Mouse (Mus musculus) heart, postnatal 0 days (tissue): ENCODE results near the gene Sufu. TPM values are rescaled to one million over a fixed set of nuclear protein-coding genes. Genes with fewer than 3 reads are reported as not detected.

Experiments
- ATAC-seq: fragments of 200-750 bp; cut with Nextera tagmentation; 2 replicates; pipeline ENCODE4 v1.8.0; 2017; ENCODE audit warnings: low read depth, moderate number of reproducible peaks, moderate library complexity; ENCODE audit not compliant: insufficient read depth
- DNase-seq: peaks from one replicate; pipeline ENCODE4 v3.0.0-alpha.2; 2016; ENCODE audit warnings: low spot score
- H3K27ac ChIP-seq: fragments of 300-500 bp; sonication (generic); 2 replicates; pipeline ENCODE4 v1.5.1; 2014; ENCODE audit warnings: low read depth, mild to moderate bottlenecking
- H3K27me3 ChIP-seq: fragments of 300-500 bp; sonication (generic); 2 replicates; pipeline ENCODE4 v1.6.1; 2014; ENCODE audit warnings: low read length, mixed read lengths; ENCODE audit not compliant: control insufficient read depth, insufficient read depth
- H3K36me3 ChIP-seq: fragments of 300-500 bp; sonication (generic); replicated peaks from 2 replicates; pipeline ENCODE4 v1.6.1; 2014; ENCODE audit warnings: low read length, mixed read lengths; ENCODE audit not compliant: control insufficient read depth, insufficient read depth
- H3K4me1 ChIP-seq: fragments of 300-500 bp; sonication (generic); 2 replicates; pipeline ENCODE4 v1.6.1; 2014; ENCODE audit warnings: antibody characterized with exemption; ENCODE audit not compliant: control insufficient read depth, insufficient read depth
- H3K4me2 ChIP-seq: fragments of 300-500 bp; sonication (generic); 2 replicates; pipeline ENCODE4 v1.6.1; 2014; ENCODE audit warnings: low read depth, mild to moderate bottlenecking, low read length, moderate library complexity
- H3K4me3 ChIP-seq: fragments of 300-500 bp; sonication (generic); 2 replicates; pipeline ENCODE4 v1.5.1; 2014; ENCODE audit warnings: low read depth, low read length
- H3K9ac ChIP-seq: fragments of 300-500 bp; sonication (generic); replicated peaks from 2 replicates; pipeline ENCODE4 v1.6.1; 2014; ENCODE audit warnings: low read depth, low read length, mixed read lengths
- H3K9me3 ChIP-seq: fragments of 300-500 bp; sonication (generic); replicated peaks from 2 replicates; pipeline ENCODE4 v1.6.1; 2016; ENCODE audit warnings: low read length; ENCODE audit not compliant: control insufficient read depth
- CTCF ChIP-seq: IDR thresholded peaks from 2 replicates; pipeline ENCODE4 v1.5.1; 2016; ENCODE audit warnings: antibody characterized with exemption, control low read depth, low read depth
- EP300 ChIP-seq: IDR thresholded peaks from 2 replicates; pipeline ENCODE4 v1.6.1; 2016; ENCODE audit warnings: antibody characterized with exemption, low read depth
- WGBS: fragments of 180-500 bp; shearing (Covaris S2); extraction: QIAGEN DNeasy Blood & Tissue Kit; methylation state at CpG from one replicate; pipeline ENCODE4 v1.1.7; 2014; 5-methylcytosine and 5-hydroxymethylcytosine counted together
- polyA plus RNA-seq: library from polyadenylated mRNA; unstranded; fragments of >200 nt; fragmentation: Nextera tagmentation; extraction: Ambion mirVana; gene quantifications from 2 replicates; pipeline ENCODE4 v1.2.1, GENCODE M21; 2015
- total RNA-seq: library from RNA; depleted of rRNA; stranded (reverse); fragments of >200 nt; gene quantifications from 2 replicates; pipeline ENCODE4 v1.2.3, GENCODE M21; 2014; ENCODE audit warnings: low replicate concordance

The Sufu gene
- total and polyA plus RNA-seq, 2 experiments from 2014 or later = 9.2 to 11.0 TPM

GRCm38 (mm10) chr19:46459889-46460288 is 63.2 kb downstream of the Sufu start:
- DNase-seq (peak; percentile 93), ATAC-seq (peak; percentile 87)
- Histone ChIP-seq H3K4me2 (no peak overlapping the region), H3K9me3 (no peaks in the 10 kb centered on the region), H3K27me3 (no peaks in the 10 kb centered on the region), H3K27ac (peak overlapping the region; percentile 88), H3K36me3 (0 out of 2 replicates have a peak, but pooled peaks cover 4% of the 10 kb centered on the region), H3K4me1 (peaks cover 52% of the 10 kb centered on the region), H3K9ac (no peak overlapping the region), H3K4me3 (no peak overlapping the region)
- 36% methylated on average over 2 of the region's 2 CpGs for WGBS
- TF ChIP-seq CTCF = no peak
- TF ChIP-seq EP300 = peak; percentile 91

DNA sequence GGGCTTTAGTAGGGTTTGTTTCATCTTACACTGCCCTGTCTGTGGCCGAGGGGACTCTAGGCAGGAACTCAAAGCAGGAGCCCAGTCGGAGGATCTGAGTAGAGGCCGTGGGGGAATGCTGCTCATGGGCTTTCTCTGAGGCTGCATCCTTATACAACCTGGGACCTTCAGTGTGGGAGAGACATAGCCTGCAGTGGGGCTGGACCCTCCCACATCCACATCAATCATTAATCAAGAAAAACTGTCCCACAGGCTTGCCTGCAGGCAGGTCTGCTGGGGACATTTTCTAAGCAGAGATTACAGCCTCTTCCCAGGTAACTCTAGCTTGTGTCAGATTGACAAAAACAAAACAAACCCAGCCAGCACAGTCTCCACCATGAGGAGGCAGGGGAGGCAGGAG is 65.9 kb downstream of the Sufu start:
- TF ChIP-seq EP300 (no peak), CTCF (no peak)
- no peak for ATAC-seq
- no peak overlapping the region for H3K4me2 ChIP-seq
- WGBS = 81% methylated on average over 3 of the region's 3 CpGs
- H3K9ac ChIP-seq = no peak overlapping the region
- H3K9me3 ChIP-seq = no peaks in the 10 kb centered on the region
- no peak overlapping the region for H3K27ac ChIP-seq
- DNase-seq = no peak
- H3K36me3 ChIP-seq = 0 out of 2 replicates have a peak, but pooled peaks cover 4% of the 10 kb centered on the region
- H3K4me1 ChIP-seq = peaks cover 30% of the 10 kb centered on the region
- H3K4me3 ChIP-seq = no peak overlapping the region
- H3K27me3 ChIP-seq = no peaks in the 10 kb centered on the region

DNA sequence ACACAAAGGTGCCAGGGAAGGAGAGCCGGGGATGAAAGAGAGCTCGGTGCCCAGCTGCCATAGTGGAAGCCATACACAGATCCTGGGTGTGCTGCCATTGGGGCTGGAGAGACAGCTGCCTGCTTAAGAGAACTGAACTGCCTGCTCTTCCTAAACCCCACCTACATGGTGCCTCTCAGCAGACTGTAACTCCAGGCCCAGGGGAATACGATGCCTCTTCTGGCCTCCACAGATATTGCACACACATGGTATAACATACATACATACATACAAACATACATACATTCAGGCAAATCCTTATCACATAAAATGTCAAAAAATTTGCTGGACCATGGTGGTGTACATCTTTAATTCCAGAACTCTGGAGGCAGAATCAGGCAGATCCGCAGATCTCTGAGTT is 66.8 kb downstream of the Sufu start:
- TF ChIP-seq EP300 (no peak), CTCF (no peak)

GRCm38 (mm10) chr19:46466160-46466559 is 69.5 kb downstream of the Sufu start:
- Histone ChIP-seq H3K9me3 (no peaks in the 10 kb centered on the region), H3K27me3 (no peaks in the 10 kb centered on the region), H3K4me1 (peaks cover 11% of the 10 kb centered on the region), H3K27ac (no peak overlapping the region), H3K4me3 (no peak overlapping the region), H3K4me2 (no peak overlapping the region), H3K36me3 (0 out of 2 replicates have a peak, but pooled peaks cover 7% of the 10 kb centered on the region), H3K9ac (no peak overlapping the region)
- no peak for ATAC-seq
- TF ChIP-seq CTCF (no peak), EP300 (no peak)
- WGBS = 64% methylated on average over 6 of the region's 6 CpGs
- DNase-seq = no peak

More for the DNA sequence above, 66.8 kb downstream of the Sufu start:
- H3K9ac ChIP-seq = no peak overlapping the region
- H3K9me3 ChIP-seq = no peaks in the 10 kb centered on the region
- WGBS = 95% methylated on average over 4 of the region's 4 CpGs
- peaks cover 21% of the 10 kb centered on the region for H3K4me1 ChIP-seq
- no peak for DNase-seq
- H3K27me3 ChIP-seq = no peaks in the 10 kb centered on the region
- no peak overlapping the region for H3K4me3 ChIP-seq
- H3K4me2 ChIP-seq = no peak overlapping the region
- 0 out of 2 replicates have a peak, but pooled peaks cover 7% of the 10 kb centered on the region for H3K36me3 ChIP-seq
- ATAC-seq = no peak
- H3K27ac ChIP-seq = no peak overlapping the region

GRCm38 (mm10) chr19:46467051-46467503 is 70.4 kb downstream of the Sufu start:
- H3K9me3 ChIP-seq = no peaks in the 10 kb centered on the region
- no peak overlapping the region for H3K4me3 ChIP-seq
- H3K4me2 ChIP-seq = no peak overlapping the region
- 57% methylated on average over 3 of the region's 3 CpGs for WGBS
- 0 out of 2 replicates have a peak, but pooled peaks cover 7% of the 10 kb centered on the region for H3K36me3 ChIP-seq
- H3K9ac ChIP-seq = no peak overlapping the region
- DNase-seq (no peak), ATAC-seq (no peak)
- no peak for TF ChIP-seq EP300
- no peak for TF ChIP-seq CTCF
- H3K27ac ChIP-seq = no peak overlapping the region
- H3K27me3 ChIP-seq = no peaks in the 10 kb centered on the region
- H3K4me1 ChIP-seq = peaks cover 19% of the 10 kb centered on the region
